Mouse (Mus musculus) A20 (cell line): ENCODE measurements at regions not wholly inside any gene's neighbourhood (a gene's known extent, or its start where the extent isn't known, plus 50 kb on each side); places are given as distances from the start of the nearest gene placed in this dataset.
A peak's percentile ranks its signal among the peaks of the same experiment; 100 is the strongest.

Experiments used
- DNase-seq: peaks from one replicate; pipeline ENCODE4 v3.0.0-alpha.2; 2011; ENCODE audit warnings: low read depth, low spot score

- DNase-seq: peak; percentile 53
Measured at GRCm38 (mm10) chr2:133614672-133615071, 62.7 kb downstream of the Bmp2 start.

- DNase-seq: no peak
Measured at GRCm38 (mm10) chr2:133615299-133615698, 63.3 kb downstream of the Bmp2 start.

- no peak for DNase-seq
Measured at GRCm38 (mm10) chr2:133617317-133617835, 65.4 kb downstream of the Bmp2 start.

- DNase-seq: peak; percentile 81
Measured at GRCm38 (mm10) chr2:133622523-133622922, 70.6 kb downstream of the Bmp2 start.

- no peak for DNase-seq
Measured at GRCm38 (mm10) chr2:133625542-133625941, 73.6 kb downstream of the Bmp2 start.

GRCm38 (mm10) chr2:133628874-133629273 lies 76.9 kb downstream of the Bmp2 start:
- DNase-seq: no peak

- DNase-seq: no peak
Measured at GRCm38 (mm10) chr2:133635434-133635833, 83.5 kb downstream of the Bmp2 start.

- DNase-seq: no peak
Measured at GRCm38 (mm10) chr2:133649874-133650481, 98.0 kb downstream of the Bmp2 start.

GRCm38 (mm10) chr2:133666331-133667054 lies 114.5 kb downstream of the Bmp2 start:
- DNase-seq: no peak

GRCm38 (mm10) chr2:133667055-133667395 lies 115.1 kb downstream of the Bmp2 start:
- DNase-seq: no peak

- DNase-seq: no peak
Measured at GRCm38 (mm10) chr2:133669821-133670220, 117.9 kb downstream of the Bmp2 start.

- DNase-seq: no peak
Measured at GRCm38 (mm10) chr2:133671528-133671927, 119.6 kb downstream of the Bmp2 start.

GRCm38 (mm10) chr2:133684367-133684766 lies 132.4 kb downstream of the Bmp2 start:
- DNase-seq: peak; percentile 3

GRCm38 (mm10) chr2:133688121-133688787 lies 136.3 kb downstream of the Bmp2 start:
- DNase-seq: no peak

GRCm38 (mm10) chr2:133688788-133689155 lies 136.8 kb downstream of the Bmp2 start:
- DNase-seq: no peak

GRCm38 (mm10) chr2:133708735-133709584 lies 157.0 kb downstream of the Bmp2 start:
- no peak for DNase-seq

- no peak for DNase-seq
Measured at GRCm38 (mm10) chr2:133716243-133716642, 164.3 kb downstream of the Bmp2 start.

- DNase-seq: no peak
Measured at GRCm38 (mm10) chr2:133717076-133717475, 165.1 kb downstream of the Bmp2 start.

- no peak for DNase-seq
Measured at GRCm38 (mm10) chr2:133724310-133724709, 172.4 kb downstream of the Bmp2 start.

- no peak for DNase-seq
Measured at GRCm38 (mm10) chr2:133724757-133725156, 172.8 kb downstream of the Bmp2 start.

- DNase-seq: no peak
Measured at GRCm38 (mm10) chr2:133734469-133735225, 182.7 kb downstream of the Bmp2 start.
